ENCODE assay signal across 7 mouse cellular contexts in the genomic region with DNA sequence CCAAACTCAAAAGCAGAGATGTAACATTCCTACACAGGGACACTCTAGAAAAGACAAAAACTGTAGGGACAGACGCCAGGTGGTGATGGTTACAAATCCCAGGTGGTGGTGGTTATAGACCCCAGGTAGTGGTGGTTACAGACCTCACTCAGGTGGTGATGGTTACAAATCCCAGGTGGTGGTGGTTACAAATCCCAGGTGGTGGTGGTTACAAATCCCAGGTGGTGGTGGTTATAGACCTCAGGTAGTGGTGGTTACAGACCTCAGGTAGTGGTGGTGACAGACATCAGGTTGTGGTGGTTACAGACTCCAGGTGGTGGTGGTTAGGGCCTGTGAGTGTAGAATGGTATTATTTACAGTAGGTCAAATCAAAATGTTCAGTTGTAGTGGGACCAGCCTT. TPM values are rescaled to one million over a fixed set of nuclear protein-coding genes. Genes with fewer than 3 reads are reported as not detected.
DNase-seq lines count a peak whose midpoint lies in the region; ATAC-seq lines count a peak whose summit lies in the region.

No protein-coding gene starts in this region.

- H3K27ac ChIP-seq in hindbrain, embryonic 10.5 days = no peak overlapping the region

- 80% methylated on average over 1 of the region's 1 CpGs for WGBS in hindbrain, embryonic 10.5 days

- no peak overlapping the region for H3K4me3 ChIP-seq in hindbrain, embryonic 10.5 days

- intact Hi-C loops in gastrocnemius, postnatal 14 days (cut with DNase I; ENCODE audit: low total_unique reads) = no loop called here

- H3K27me3 ChIP-seq in hindbrain, embryonic 10.5 days (ENCODE audit: insufficient read depth, poor library complexity, severe bottlenecking) = no peaks in the 10 kb centered on the region

- ATAC-seq in megakaryocyte progenitor cell, adult 5-6 weeks (replicated peaks; ENCODE audit: poor library complexity) = peak; percentile 80

- peaks cover 10% of the 10 kb centered on the region; the same call in 1 of the 2 replicates for H3K4me1 ChIP-seq in hindbrain, embryonic 10.5 days (replicated peaks)

- H3K9me3 ChIP-seq in hindbrain, embryonic 10.5 days = no peaks in the 10 kb centered on the region

- peak; percentile 55 for DNase-seq in CD4-positive, CD25-positive, alpha-beta regulatory T cell, adult 2 months (ENCODE audit: low read depth, low spot score)
- DNase-seq in MN1 (ENCODE audit: low spot score) = peak; percentile 27
- DNase-seq in hindbrain, embryonic 10.5 days (ENCODE audit: low spot score) = peak; percentile 49
- no peak for DNase-seq in adrenal gland, postnatal 4 days (ENCODE audit: low spot score in 2 of 2)
- DNase-seq in gastrocnemius, postnatal 14 days = no peak
- no peak for DNase-seq in adrenal gland, postnatal 14 days

- peaks cover 24% of the 10 kb centered on the region for H3K36me3 ChIP-seq in hindbrain, embryonic 10.5 days

RNA-seq across cellular contexts. Expression of a gene that starts 5.5 kb away (rescaled TPM):
- polyA plus RNA-seq in hindbrain, embryonic 10.5 days (2016; fragmentation: Nextera tagmentation; extraction: Ambion mirVana) = 24.0 and 26.9 TPM in 2 replicates
- 19.1 and 19.3 TPM in 2 replicates for total RNA-seq in megakaryocyte progenitor cell, adult 5-6 weeks (2015)
- 10.1 and 16.2 TPM in 2 replicates for total RNA-seq in megakaryocyte progenitor cell, adult 5-6 weeks (2017)
- total RNA-seq in adrenal gland, postnatal 4 days (2021) = 10 to 100 TPM; 49.2 to 50.1 TPM
- 10 to 100 TPM; 30.5 to 31.1 TPM for total RNA-seq in gastrocnemius, postnatal 14 days (2021)
- total RNA-seq in adrenal gland, postnatal 14 days (2021) = 56.0 and 58.9 TPM in 2 replicates

Comparison
In these comparisons a context has a peak if more than half of its experiments do, and no peak if none do; other contexts are left out.
1. DNase-seq: peak in CD4-positive, CD25-positive, alpha-beta regulatory T cell, adult 2 months (single experiment), MN1 (single experiment) and hindbrain, embryonic 10.5 days (single experiment); none in adrenal gland, postnatal 4 days (0 of 2), gastrocnemius, postnatal 14 days (single experiment) and adrenal gland, postnatal 14 days (single experiment).